9 mouse cellular contexts compared by ENCODE assay signal in the genomic region with DNA sequence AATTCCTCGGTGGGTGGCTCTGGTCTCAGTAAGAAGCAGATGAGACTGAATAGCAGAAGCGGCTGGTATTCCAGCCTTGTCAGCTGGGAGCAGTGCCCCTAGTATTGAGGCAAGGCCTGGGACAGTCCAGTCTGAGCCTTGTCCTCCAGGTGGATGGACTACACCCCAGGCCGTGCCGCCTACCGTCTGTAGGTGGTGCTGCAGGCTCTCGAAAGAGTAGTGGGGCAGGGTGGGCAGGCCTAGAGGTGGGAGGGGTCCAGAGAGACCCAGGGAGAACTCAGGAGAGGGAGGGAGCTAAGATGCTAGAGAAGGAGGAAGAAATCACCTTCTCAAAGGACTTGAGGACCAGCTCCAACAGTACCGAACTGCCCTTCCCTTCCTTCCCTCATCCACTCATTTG.
DNase-seq lines count a peak whose midpoint lies in the region; ATAC-seq lines count a peak whose summit lies in the region.
"Had no signal": no experiment of that assay in that cellular context is flagged by ENCODE, and none has a peak within 500 bp of the region (broad histone marks: within the 10 kb centered on the region; RNA-seq: fewer than 3 reads in every experiment).

No protein-coding gene starts in this region.

- no peaks in the 10 kb centered on the region for H3K4me1 ChIP-seq in embryonic facial prominence, embryonic 14.5 days (ENCODE audit: control insufficient read depth, insufficient read depth, low read length)
- H3K4me1 ChIP-seq in limb, embryonic 11.5 days (ENCODE audit: control insufficient read depth, insufficient read depth, low read length): no peaks in the 10 kb centered on the region
- H3K4me1 ChIP-seq: liver, embryonic 15.5 days had no signal

- no peaks in the 10 kb centered on the region for H3K9me3 ChIP-seq in embryonic facial prominence, embryonic 14.5 days (ENCODE audit: control insufficient read depth, low read length)
- H3K9me3 ChIP-seq in limb, embryonic 11.5 days (ENCODE audit: control insufficient read depth, low read length): no peaks in the 10 kb centered on the region
- H3K9me3 ChIP-seq: liver, embryonic 15.5 days had no signal

- intact Hi-C loops in left cerebral cortex, postnatal 36 days (cut with DNase I): no loop called here

- DNase-seq in adrenal gland, postnatal 14 days: peak; percentile 49
- DNase-seq in adrenal gland, adult (ENCODE audit: inconsistent age in 2 of 2, low spot score in 1 of 2): no peak
- DNase-seq in left cerebral cortex, postnatal 36 days (ENCODE audit: low spot score in 2 of 2): peak; percentile 44 to 47
- DNase-seq in left cerebral cortex, adult 11 months (ENCODE audit: low spot score): no peak
- DNase-seq in embryonic facial prominence, embryonic 14.5 days (ENCODE audit: low spot score): peak; percentile 58
- peak; percentile 83 for DNase-seq in limb, embryonic 11.5 days (ENCODE audit: low spot score)
- DNase-seq in urinary bladder, postnatal 36 days (ENCODE audit: low spot score in 2 of 2): no peak
- DNase-seq in spleen, adult 18-20 months: no peak

- H3K4me3 ChIP-seq in embryonic facial prominence, embryonic 14.5 days (ENCODE audit: low read depth, low read length): no peak overlapping the region
- H3K4me3 ChIP-seq in limb, embryonic 11.5 days (ENCODE audit: low read depth, low read length): no peak overlapping the region
- H3K4me3 ChIP-seq: liver, embryonic 15.5 days had no signal

- H3K27me3 ChIP-seq in embryonic facial prominence, embryonic 14.5 days (replicated peaks; ENCODE audit: control insufficient read depth, insufficient read depth, low read length): no peaks in the 10 kb centered on the region; the same call in 1 of the 2 replicates
- H3K27me3 ChIP-seq in limb, embryonic 11.5 days (ENCODE audit: control insufficient read depth, insufficient read depth, low read length): no peaks in the 10 kb centered on the region
- H3K27me3 ChIP-seq: liver, embryonic 15.5 days had no signal

- no peak overlapping the region for H3K4me2 ChIP-seq in embryonic facial prominence, embryonic 14.5 days (ENCODE audit: low read depth, low read length)
- H3K4me2 ChIP-seq in limb, embryonic 11.5 days (ENCODE audit: low read depth, severe bottlenecking): no peak overlapping the region
- H3K4me2 ChIP-seq: liver, embryonic 15.5 days had no signal

- H3K9ac ChIP-seq in embryonic facial prominence, embryonic 14.5 days (ENCODE audit: low read depth, low read length): no peak overlapping the region
- H3K9ac ChIP-seq in limb, embryonic 11.5 days (ENCODE audit: low read length): no peak overlapping the region
- H3K9ac ChIP-seq: liver, embryonic 15.5 days had no signal

- no peak overlapping the region for H3K27ac ChIP-seq in embryonic facial prominence, embryonic 14.5 days (replicated peaks; ENCODE audit: low read depth, low read length)
- H3K27ac ChIP-seq in limb, embryonic 11.5 days (replicated peaks; ENCODE audit: low read depth, low read length): no peak overlapping the region
- H3K27ac ChIP-seq: liver, embryonic 15.5 days had no signal

- peak; percentile 81 for ATAC-seq in embryonic facial prominence, embryonic 14.5 days (ENCODE audit: low read depth)
- ATAC-seq in limb, embryonic 11.5 days (ENCODE audit: insufficient number of reproducible peaks, low FRiP score, low TSS enrichment, low read depth): peak; percentile 68; the same call in 1 of the 2 replicates

- no peaks in the 10 kb centered on the region for H3K36me3 ChIP-seq in embryonic facial prominence, embryonic 14.5 days (ENCODE audit: control insufficient read depth, insufficient read depth, low read length)
- H3K36me3 ChIP-seq in limb, embryonic 11.5 days (ENCODE audit: control insufficient read depth, insufficient read depth, low read length): no peaks in the 10 kb centered on the region
- H3K36me3 ChIP-seq: liver, embryonic 15.5 days had no signal

- 22% methylated on average over 7 of the region's 7 CpGs for WGBS in embryonic facial prominence, embryonic 14.5 days
- WGBS in limb, embryonic 11.5 days: 15% methylated on average over 7 of the region's 7 CpGs

Comparison
In these comparisons a context has a peak if more than half of its experiments do, and no peak if none do; other contexts are left out.
1. DNase-seq: peak in adrenal gland, postnatal 14 days (single experiment), left cerebral cortex, postnatal 36 days (2 of 2), embryonic facial prominence, embryonic 14.5 days (single experiment) and limb, embryonic 11.5 days (single experiment); none in adrenal gland, adult (0 of 2), left cerebral cortex, adult 11 months (single experiment), urinary bladder, postnatal 36 days (0 of 2) and spleen, adult 18-20 months (0 of 2).